Mouse (Mus musculus): ENCODE measurements at regions not wholly inside any gene's neighbourhood (a gene's known extent, or its start where the extent isn't known, plus 50 kb on each side); places are given as distances from the start of the nearest gene placed in this dataset.

DNA sequence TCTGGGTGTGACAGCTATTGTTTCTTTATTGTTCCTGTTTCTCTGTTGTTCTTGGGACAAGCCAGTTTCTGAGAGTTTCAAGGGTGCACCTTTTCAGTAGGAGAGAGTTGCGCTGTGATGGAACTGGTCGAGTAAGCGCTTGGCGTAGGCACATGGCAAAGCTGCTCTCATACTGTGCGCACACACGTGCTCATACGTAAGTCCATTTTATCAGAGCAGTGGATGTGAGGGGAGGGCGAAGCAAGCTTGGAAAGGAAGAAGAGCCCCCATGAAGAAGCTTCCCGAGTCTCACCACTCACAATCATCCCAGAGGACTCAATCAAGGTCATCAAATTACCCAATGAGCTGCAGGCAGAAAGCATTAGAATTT is 75.3 kb upstream of the Fam13c start:
- Histone ChIP-seq H3K9me3 (ENCODE audit: control insufficient read depth, low read length) (no peaks in the 10 kb centered on the region), H3K9ac (ENCODE audit: low read depth, low read length, severe bottlenecking) (no peak overlapping the region), H3K4me1 (ENCODE audit: control insufficient read depth, insufficient read depth, low read length) (no peaks in the 10 kb centered on the region), H3K4me3 (replicated peaks; ENCODE audit: low read length) (no peak overlapping the region), H3K27ac (replicated peaks; ENCODE audit: low read depth, low read length) (no peak overlapping the region), H3K4me2 (replicated peaks; ENCODE audit: low read depth, low read length, severe bottlenecking) (no peak overlapping the region), H3K27me3 (ENCODE audit: control insufficient read depth, insufficient read depth, low read length) (no peaks in the 10 kb centered on the region), H3K36me3 (ENCODE audit: control insufficient read depth, insufficient read depth, low read length) (no peaks in the 10 kb centered on the region)
- DNase-seq (ENCODE audit: low spot score) (no peak), ATAC-seq (ENCODE audit: low FRiP score, low read depth) (no peak)
- TF ChIP-seq POLR2A (IDR thresholded peaks at IDR 0.05; ENCODE audit: borderline replicate concordance, extremely low read depth, insufficient read depth, insufficient read length) = no peak
- WGBS = 89% methylated on average over 9 of the region's 9 CpGs

DNA sequence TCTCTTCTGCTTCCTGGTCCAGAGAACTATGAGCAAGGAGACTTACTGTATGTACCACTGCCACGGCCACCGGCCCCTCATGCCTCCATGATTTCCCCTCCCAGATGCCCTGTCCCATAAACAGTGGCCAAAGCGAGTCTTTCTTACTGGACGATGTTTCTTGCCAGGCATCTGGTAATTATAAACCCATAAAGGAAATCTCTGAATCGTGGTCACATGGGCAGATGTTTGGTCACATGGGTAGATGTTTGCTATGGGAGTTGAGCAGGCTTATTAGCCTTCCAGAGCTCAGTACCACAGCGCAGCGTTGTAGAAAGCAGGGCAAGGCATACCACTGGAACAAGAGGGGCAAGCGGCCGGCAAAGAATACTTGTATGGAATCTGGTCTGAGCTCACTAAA is 74.8 kb upstream of the Fam13c start:
- no peaks in the 10 kb centered on the region for H3K27me3 ChIP-seq (ENCODE audit: control insufficient read depth, insufficient read depth, low read length)
- no peaks in the 10 kb centered on the region for H3K9me3 ChIP-seq (ENCODE audit: control insufficient read depth, low read length)
- H3K36me3 ChIP-seq (ENCODE audit: control insufficient read depth, insufficient read depth, low read length) = no peaks in the 10 kb centered on the region
- 72% methylated on average over 9 of the region's 9 CpGs for WGBS
- no peak overlapping the region for H3K4me3 ChIP-seq (replicated peaks; ENCODE audit: low read length)
- no peak for ATAC-seq (ENCODE audit: low FRiP score, low read depth)
- TF ChIP-seq POLR2A (IDR thresholded peaks at IDR 0.05; ENCODE audit: borderline replicate concordance, extremely low read depth, insufficient read depth, insufficient read length) = no peak
- DNase-seq (ENCODE audit: low spot score) = no peak
- H3K4me2 ChIP-seq (replicated peaks; ENCODE audit: low read depth, low read length, severe bottlenecking) = no peak overlapping the region
- H3K4me1 ChIP-seq (ENCODE audit: control insufficient read depth, insufficient read depth, low read length) = no peaks in the 10 kb centered on the region
- H3K9ac ChIP-seq (ENCODE audit: low read depth, low read length, severe bottlenecking) = no peak overlapping the region
- no peak overlapping the region for H3K27ac ChIP-seq (replicated peaks; ENCODE audit: low read depth, low read length)

DNA sequence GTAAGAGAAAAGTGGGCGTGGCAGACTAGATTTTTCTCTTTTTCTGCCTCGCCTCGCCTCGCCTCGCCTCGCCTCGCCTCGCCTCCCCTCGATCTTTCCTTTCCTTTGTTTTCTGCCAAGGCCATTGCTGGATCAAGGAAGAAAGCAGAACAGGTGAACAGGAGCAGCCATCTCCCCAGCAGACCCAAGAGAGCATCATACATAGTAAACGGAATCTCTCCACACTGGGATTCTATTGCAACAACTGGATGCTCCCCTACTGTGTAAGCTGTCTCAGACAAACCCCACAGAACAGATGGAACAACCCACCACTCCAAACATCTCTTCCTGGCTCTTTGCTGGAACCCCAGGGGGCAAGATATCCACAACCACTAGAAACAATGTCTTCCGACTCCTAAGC is 72.4 kb upstream of the Fam13c start:
- no peaks in the 10 kb centered on the region for H3K27me3 ChIP-seq (ENCODE audit: control insufficient read depth, insufficient read depth, low read length)
- no peak overlapping the region for H3K4me2 ChIP-seq (replicated peaks; ENCODE audit: low read depth, low read length, severe bottlenecking)
- no peaks in the 10 kb centered on the region for H3K9me3 ChIP-seq (ENCODE audit: control insufficient read depth, low read length)
- H3K9ac ChIP-seq (ENCODE audit: low read depth, low read length, severe bottlenecking) = no peak overlapping the region
- no peak for ATAC-seq (ENCODE audit: low FRiP score, low read depth)
- WGBS = 76% methylated on average over 11 of the region's 11 CpGs
- no peak overlapping the region for H3K4me3 ChIP-seq (replicated peaks; ENCODE audit: low read length)
- H3K36me3 ChIP-seq (ENCODE audit: control insufficient read depth, insufficient read depth, low read length) = no peaks in the 10 kb centered on the region
- DNase-seq (ENCODE audit: low spot score) = no peak
- no peak overlapping the region for H3K27ac ChIP-seq (replicated peaks; ENCODE audit: low read depth, low read length)
- no peaks in the 10 kb centered on the region for H3K4me1 ChIP-seq (ENCODE audit: control insufficient read depth, insufficient read depth, low read length)
- TF ChIP-seq POLR2A (IDR thresholded peaks at IDR 0.05; ENCODE audit: borderline replicate concordance, extremely low read depth, insufficient read depth, insufficient read length) = no peak

DNA sequence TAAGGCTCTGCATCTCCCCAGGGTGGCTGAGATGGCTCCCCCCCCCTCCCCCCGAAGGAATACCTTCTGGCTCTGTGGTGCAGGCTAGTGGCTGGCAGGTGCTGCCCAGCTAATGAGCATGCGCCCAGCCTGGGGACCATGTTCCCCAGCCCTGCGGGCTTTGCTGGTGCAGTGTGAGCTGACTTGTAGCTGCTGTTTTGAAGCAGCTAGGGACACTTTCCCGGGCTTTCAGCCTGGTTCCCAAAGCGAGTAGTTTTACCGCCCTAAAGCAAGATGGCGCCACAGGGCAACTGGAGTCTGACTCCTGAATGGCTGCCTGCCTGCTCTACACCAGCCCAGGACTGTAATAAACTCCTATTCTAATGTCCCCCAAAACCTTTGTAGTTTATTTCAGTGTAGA is 71.6 kb upstream of the Fam13c start:
- Histone ChIP-seq H3K27ac (replicated peaks; ENCODE audit: low read depth, low read length) (no peak overlapping the region), H3K4me2 (replicated peaks; ENCODE audit: low read depth, low read length, severe bottlenecking) (no peak overlapping the region), H3K9me3 (ENCODE audit: control insufficient read depth, low read length) (no peaks in the 10 kb centered on the region), H3K4me1 (ENCODE audit: control insufficient read depth, insufficient read depth, low read length) (no peaks in the 10 kb centered on the region), H3K9ac (ENCODE audit: low read depth, low read length, severe bottlenecking) (no peak overlapping the region), H3K36me3 (ENCODE audit: control insufficient read depth, insufficient read depth, low read length) (no peaks in the 10 kb centered on the region), H3K27me3 (ENCODE audit: control insufficient read depth, insufficient read depth, low read length) (no peaks in the 10 kb centered on the region), H3K4me3 (replicated peaks; ENCODE audit: low read length) (no peak overlapping the region)
- no peak for ATAC-seq (ENCODE audit: low FRiP score, low read depth)
- WGBS = 37% methylated on average over 5 of the region's 7 CpGs
- no peak for TF ChIP-seq POLR2A (IDR thresholded peaks at IDR 0.05; ENCODE audit: borderline replicate concordance, extremely low read depth, insufficient read depth, insufficient read length)
- peak; percentile 73 for DNase-seq (ENCODE audit: low spot score)

DNA sequence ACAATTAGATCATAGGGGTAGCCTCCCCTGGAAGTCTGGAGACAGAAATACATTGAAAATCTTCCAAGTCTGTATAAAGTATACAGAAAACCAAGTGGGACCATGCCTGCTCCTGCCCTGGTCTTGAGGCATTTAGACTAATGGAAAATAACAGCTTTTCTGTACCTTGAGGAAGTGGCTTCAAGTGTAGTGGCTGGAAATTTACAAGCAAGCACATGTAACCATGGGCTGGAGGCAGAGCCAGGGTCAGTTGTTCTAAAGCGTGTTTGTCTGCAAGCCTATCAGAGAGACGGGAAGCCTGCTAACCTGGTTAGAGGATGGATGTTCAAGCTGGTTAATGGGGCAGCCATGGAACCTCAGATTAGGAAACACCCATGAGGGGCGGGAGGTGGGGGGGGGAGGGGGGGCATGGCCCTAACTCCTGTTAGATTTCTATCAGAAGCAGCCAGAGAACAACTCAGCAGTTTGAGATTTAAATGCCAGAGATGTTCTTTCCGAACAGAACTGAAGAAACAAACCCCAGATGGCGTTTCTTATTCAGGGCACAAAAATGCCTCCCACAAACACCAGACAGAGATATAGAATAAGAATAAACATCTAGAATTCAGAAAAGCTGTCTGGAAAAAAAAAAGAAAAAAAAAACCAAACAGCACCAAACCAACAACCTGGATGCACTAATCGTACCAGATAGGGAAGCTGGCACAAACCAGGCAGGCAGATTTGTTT is 67.7 kb upstream of the Fam13c start:
- no peak overlapping the region for H3K4me2 ChIP-seq (replicated peaks; ENCODE audit: low read depth, low read length, severe bottlenecking)
- H3K27ac ChIP-seq (replicated peaks; ENCODE audit: low read depth, low read length) = no peak overlapping the region
- TF ChIP-seq POLR2A (IDR thresholded peaks at IDR 0.05; ENCODE audit: borderline replicate concordance, extremely low read depth, insufficient read depth, insufficient read length) = no peak
- no peak overlapping the region for H3K9ac ChIP-seq (ENCODE audit: low read depth, low read length, severe bottlenecking)
- no peak overlapping the region for H3K4me3 ChIP-seq (replicated peaks; ENCODE audit: low read length)
- H3K27me3 ChIP-seq (ENCODE audit: control insufficient read depth, insufficient read depth, low read length) = no peaks in the 10 kb centered on the region
- H3K9me3 ChIP-seq (ENCODE audit: control insufficient read depth, low read length) = no peaks in the 10 kb centered on the region
- H3K4me1 ChIP-seq (ENCODE audit: control insufficient read depth, insufficient read depth, low read length) = no peaks in the 10 kb centered on the region
- DNase-seq (ENCODE audit: low spot score) (no peak), ATAC-seq (ENCODE audit: low FRiP score, low read depth) (no peak)
- no peaks in the 10 kb centered on the region for H3K36me3 ChIP-seq (ENCODE audit: control insufficient read depth, insufficient read depth, low read length)
- whole genome bisulfite sequencing = 81% methylated on average over 5 of the region's 6 CpGs

DNA sequence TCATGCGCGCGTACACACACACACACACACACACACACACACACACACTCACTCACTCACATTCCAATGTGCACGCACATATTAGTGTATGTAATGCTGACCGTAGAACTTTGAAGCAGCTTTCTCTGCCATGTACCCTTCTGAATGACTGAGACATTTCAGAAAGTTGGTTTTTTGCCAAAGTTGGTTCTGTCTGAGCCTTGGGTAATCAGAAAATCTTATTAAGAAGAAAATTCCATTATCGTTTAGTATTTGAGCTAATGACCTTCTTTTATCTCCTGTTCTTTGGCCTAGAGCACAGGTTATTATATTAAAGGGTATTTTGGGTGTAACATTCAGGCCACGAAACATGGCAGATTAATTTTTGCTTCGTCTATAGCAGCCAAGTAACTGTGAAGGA is 67.1 kb upstream of the Fam13c start:
- Histone ChIP-seq H3K27ac (replicated peaks; ENCODE audit: low read depth, low read length) (no peak overlapping the region), H3K4me1 (ENCODE audit: control insufficient read depth, insufficient read depth, low read length) (no peaks in the 10 kb centered on the region), H3K9ac (ENCODE audit: low read depth, low read length, severe bottlenecking) (no peak overlapping the region), H3K4me2 (replicated peaks; ENCODE audit: low read depth, low read length, severe bottlenecking) (no peak overlapping the region), H3K9me3 (ENCODE audit: control insufficient read depth, low read length) (no peaks in the 10 kb centered on the region), H3K4me3 (replicated peaks; ENCODE audit: low read length) (no peak overlapping the region), H3K27me3 (ENCODE audit: control insufficient read depth, insufficient read depth, low read length) (no peaks in the 10 kb centered on the region), H3K36me3 (ENCODE audit: control insufficient read depth, insufficient read depth, low read length) (no peaks in the 10 kb centered on the region)
- no peak for TF ChIP-seq POLR2A (IDR thresholded peaks at IDR 0.05; ENCODE audit: borderline replicate concordance, extremely low read depth, insufficient read depth, insufficient read length)
- ATAC-seq (ENCODE audit: low FRiP score, low read depth) = no peak
- DNase-seq (ENCODE audit: low spot score) = no peak
- 79% methylated on average over 8 of the region's 8 CpGs for WGBS

All from limb, embryonic 14.5 days (tissue).